Mouse (Mus musculus) ES-E14 (cell line): ENCODE results near the gene Srr.

ENCODE experiments used
- CHD2 ChIP-seq: IDR thresholded peaks from 2 replicates; pipeline ENCODE4 v1.6.1; 2014; ENCODE audit warnings: mild to moderate bottlenecking, low read depth, low read length, inconsistent platforms
- HCFC1 ChIP-seq: IDR thresholded peaks from 2 replicates; pipeline ENCODE4 v1.6.1; 2012; ENCODE audit warnings: low read length, inconsistent platforms, borderline replicate concordance; ENCODE audit not compliant: insufficient read depth
- MAFK ChIP-seq: IDR thresholded peaks from 2 replicates; pipeline ENCODE4 v1.6.1; 2014; ENCODE audit warnings: mild to moderate bottlenecking, low read depth, low read length, inconsistent platforms; ENCODE audit not compliant: insufficient read depth
- ZC3H11A ChIP-seq: IDR thresholded peaks from 2 replicates; pipeline ENCODE4 v1.6.1; 2012; ENCODE audit warnings: low read depth, mild to moderate bottlenecking, inconsistent platforms, low read length, borderline replicate concordance
- ZNF384 ChIP-seq: IDR thresholded peaks from 2 replicates; pipeline ENCODE4 v1.6.1; 2012; ENCODE audit warnings: low read depth, low read length, inconsistent platforms

GRCm38 (mm10) chr11:74870991-74871622 lies 54.6 kb downstream of the Srr start:
- no peak for TF ChIP-seq CHD2
- no peak for TF ChIP-seq ZC3H11A
- no peak for TF ChIP-seq ZNF384
- no peak for TF ChIP-seq HCFC1
- no peak for TF ChIP-seq MAFK
